Mouse (Mus musculus): ENCODE measurements around the gene Rpl11. TPM values are rescaled to one million over a fixed set of nuclear protein-coding genes. Genes with fewer than 3 reads are reported as not detected.

Rpl11 gene
- total RNA-seq, 2 experiments from 2014 or later, result 522 to 588 TPM

DNA sequence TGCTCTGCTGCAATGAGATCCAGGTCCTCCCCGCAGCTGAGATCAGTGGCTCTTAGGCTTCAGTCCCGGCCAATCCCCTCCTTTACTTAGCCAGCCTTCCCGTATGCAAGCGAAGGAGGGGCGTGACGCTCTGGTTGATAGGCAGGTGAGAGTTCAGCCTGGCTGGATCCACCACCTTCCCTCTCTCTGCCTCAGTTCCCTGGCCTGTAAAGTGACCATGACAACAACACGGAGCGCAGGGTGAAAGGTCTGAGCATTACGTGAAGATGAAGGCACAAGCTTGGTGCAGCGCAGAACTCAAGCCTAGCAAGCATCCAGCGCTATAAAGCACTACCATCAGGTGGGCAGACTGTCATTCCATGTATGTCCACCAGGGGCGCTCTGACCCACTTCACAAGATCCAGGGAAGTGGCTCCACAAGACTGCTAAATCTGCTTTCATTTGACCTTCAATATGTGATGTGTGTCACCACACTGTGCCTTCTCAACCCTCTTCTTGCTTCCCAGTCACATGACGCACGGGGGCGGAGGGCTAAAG, 18.0 kb upstream of the Rpl11 start:
- DNase-seq, result peak; percentile 82 to 85

DNA sequence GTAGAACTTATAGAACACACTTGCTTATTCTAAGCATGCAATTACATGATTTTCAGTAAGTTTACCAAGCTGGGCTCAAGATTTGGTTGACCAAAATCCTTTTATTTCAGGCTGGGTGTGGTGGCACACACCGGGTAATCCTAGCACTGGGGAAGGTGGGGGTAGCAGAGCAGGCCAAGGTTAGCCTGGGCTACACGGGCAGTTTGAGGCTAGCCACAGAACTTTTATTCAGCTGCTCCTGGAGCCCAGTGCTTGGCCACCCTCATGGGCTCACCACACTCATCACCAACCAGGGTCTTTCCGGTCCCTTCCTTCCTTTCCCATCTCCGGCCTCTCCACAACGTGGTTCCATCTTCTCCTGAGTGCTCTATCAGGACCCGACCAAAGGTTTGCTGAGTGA, 17.4 kb upstream of the Rpl11 start:
- no peak for DNase-seq

DNA sequence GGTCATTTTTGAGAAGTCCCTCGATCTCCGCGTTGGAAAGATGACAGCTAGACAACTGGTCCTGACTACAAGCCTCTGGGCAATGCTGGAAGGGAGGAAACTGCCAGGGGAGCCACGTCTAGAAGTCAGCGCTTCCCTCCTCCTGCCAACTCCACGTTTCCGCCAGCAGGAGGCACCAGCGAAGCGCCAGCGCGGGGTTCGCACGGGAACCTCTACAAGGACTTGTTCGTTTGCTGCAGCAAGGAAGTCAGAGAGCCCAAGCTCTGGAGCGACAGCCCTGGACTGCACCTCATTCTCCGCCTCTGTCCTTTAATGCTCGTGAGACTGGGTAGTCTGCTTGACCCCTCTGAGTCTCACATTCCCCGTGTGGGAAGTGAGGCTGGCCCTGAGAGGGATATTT, 16.7 kb upstream of the Rpl11 start:
- DNase-seq, result peak; percentile 89

DNA sequence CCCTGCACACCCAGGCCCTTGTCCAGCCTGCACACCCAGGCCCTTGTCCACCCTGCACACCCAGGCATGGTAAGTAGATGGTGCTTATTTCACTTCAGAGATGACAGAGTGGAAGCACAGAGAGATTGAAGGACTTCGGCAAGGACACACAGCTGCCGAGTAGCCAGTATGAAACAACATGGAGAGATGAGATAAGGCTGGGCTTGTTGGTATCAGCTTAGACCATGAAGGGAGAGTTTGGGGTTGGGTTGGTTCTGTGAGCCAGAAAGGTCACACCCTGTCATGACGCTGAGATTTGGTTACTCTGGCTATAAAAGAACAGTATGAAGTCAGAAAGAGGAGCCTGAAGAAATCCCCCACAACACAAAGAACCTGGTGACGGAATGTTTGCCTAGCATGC, 16.1 kb upstream of the Rpl11 start:
- DNase-seq, result no peak

DNA sequence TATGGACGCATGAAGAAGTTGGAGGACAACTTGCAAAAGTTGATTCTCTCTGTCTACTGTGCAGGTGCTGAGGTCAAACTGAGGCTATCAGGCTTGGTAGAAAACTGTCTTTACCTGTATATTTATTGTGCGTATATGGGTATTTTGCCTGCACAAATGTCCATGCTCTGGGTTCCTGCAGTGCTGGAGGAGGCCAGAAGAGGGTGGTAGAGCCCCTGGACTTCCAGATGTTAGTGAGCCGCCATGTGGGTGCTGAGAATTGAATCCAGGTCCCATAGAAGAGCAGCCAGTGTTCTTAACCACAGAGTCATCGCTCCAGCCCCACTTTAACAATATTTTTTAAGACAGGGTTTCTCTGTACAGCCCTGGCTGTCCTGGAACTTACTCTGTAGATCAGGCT, 9.9 kb upstream of the Rpl11 start:
- DNase-seq, result no peak

DNA sequence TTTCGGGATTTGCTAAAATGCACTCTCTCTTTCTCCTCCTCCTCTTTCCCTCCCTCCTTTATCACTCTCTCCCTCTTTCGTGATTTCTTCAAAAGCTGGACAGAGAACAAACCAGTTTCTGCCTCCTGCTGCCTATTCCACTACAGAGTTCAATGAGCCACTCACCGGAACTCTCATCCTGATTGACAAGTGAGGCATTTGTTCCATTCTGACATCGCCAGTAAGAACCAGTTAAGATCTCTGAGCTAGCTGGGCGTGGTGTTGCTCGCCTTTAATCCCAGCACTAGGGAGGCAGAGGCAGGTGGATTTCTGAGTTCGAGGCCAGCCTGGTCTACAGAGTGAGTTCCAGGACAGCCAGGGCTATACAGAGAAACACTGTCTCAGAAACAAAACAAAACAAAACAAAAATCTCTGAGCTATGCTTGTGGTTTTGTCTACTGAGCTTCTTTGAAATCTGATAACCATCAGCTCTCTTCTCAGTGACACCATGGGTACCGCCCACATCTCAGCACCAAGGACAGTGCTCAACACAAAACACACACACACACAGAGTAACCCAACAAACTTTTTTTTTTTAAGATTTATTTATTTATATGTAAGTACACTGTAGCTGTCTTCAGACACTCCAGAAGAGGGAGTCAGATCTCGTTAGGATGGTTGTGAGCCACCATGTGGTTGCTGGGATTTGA, 6.7 kb upstream of the Rpl11 start:
- DNase-seq, result peak in 1 of 2 experiments; percentile 47

DNA sequence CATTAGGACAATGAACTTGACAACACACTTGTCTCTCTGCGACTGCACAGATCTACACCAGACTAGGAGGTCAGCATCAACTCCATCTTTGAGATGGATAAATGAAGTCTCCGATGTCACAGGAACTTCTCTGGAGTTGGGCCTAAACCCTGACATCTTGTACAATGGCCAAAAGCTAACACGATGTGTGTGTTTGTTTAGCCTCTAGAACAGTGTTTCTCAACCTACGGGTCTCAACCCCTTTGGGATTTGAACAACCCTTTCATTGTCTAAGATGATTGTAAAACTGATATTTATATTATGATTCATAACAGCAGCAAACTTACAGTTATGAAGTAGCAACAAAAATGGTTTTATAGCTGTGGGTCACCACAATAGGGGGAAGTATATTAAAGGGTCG, 4.7 kb upstream of the Rpl11 start:
- no peak for DNase-seq

DNA sequence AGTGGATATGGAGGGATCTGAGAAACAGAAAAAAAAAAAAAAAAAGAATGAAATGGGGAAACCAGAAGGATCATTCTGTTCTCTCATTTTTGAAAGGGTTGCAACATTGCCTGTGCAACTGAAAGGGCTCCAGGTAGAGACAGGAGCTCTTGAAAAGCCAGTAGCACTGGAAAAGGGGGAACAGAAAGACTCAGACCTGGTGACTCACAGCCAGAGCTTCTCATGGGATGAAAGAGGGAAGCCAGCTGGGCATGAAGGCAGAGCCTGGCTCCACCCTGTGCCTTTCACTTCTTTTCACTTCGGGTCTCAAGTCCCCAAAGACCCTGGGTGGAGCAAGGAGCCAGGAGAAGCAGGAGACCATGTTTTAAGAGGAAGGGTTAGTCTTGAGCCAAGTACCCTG, 2.8 kb upstream of the Rpl11 start:
- no peak for DNase-seq

DNA sequence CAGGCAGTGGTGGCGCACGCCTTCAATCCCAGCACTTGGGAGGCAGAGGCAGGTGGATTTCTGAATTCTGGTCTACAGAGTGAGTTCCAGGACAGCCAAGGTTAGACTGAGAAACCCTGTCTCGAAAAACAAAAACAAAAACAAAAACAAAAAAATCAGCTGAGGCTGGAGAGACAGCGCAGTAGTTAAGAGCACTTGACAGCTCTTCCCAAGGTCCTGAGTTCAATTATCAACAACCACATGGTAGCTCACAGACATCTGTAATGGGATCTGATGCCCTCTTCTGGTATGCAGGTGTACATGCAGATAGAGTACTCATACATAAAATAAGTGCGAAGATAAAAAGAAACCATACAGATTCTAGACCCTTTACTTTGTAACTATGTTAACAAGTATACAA, 615 bp upstream of the Rpl11 start:
- no peak for DNase-seq

DNA sequence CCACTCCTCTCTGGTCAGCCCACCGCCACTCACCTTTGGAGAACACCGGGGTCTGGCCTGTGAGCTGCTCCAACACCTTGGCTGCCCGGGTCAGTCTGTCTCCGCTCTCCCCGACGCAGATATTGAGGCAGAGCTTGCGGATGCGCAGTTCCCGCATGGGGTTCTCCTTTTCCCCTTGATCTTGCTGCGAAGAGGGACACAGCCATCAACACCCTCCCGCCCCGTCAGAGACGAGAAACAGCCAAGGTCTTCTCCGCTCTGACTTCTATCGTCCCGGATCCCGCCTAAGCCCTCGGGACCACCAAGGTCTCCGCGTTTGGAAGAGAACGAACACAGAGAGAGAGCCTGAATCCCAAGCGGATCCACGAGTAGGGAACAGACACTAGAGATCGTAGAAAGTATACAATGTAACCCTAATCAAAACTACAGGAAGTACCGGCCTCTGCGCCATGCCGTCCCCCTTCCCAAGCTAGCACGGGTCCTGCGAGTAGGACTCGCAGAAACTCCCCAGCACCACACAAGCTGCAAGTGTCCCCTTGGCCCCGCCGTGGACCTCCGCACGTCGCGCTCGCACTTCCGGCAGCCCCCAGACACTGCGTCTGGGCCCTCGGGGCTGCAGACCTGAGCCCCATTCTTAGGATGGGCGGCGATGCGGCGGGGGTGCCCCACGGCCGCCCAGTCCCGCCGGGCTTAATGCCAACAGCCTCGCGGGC, 538 bp downstream of the Rpl11 start:
- DNase-seq, result peak in 1 of 2 experiments; percentile 37

DNA sequence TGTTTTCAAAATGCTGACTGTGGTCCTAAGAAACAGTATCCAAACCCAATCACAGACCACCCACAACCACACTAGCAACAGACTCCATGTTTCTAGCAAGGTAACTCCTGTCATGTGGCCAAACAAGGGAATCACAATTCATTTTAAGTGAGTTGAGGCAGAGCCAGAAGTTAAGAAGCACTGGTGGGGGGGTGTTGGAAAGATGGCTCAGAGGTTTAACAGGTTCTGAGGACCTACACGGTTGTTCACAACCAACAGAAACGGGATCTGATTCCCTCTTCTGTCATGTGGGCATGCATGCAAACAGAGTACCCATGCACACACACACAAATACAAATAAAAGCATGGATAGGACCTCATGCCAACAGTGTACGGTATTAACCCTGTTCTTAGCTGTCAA, 1.2 kb downstream of the Rpl11 start:
- DNase-seq, result no peak

DNA sequence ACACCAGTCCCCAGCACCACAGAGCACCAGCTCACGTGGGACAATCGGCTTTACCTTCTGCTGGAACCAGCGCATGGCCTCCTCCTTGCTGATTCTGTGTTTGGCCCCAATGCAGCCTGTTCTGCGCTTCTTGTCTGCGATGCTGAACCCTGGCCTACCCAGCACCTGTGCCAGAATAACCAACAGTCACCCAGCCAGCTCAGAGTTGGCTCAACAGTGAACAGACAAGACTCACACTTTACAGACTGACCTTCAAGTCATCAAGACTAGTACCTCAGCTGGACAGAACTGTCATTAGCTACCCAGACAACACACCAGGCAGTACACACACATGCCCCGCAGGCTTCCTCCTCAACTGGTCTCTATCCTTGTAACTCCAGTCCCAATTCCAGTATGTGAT, 3.0 kb downstream of the Rpl11 start:
- DNase-seq, result no peak

DNA sequence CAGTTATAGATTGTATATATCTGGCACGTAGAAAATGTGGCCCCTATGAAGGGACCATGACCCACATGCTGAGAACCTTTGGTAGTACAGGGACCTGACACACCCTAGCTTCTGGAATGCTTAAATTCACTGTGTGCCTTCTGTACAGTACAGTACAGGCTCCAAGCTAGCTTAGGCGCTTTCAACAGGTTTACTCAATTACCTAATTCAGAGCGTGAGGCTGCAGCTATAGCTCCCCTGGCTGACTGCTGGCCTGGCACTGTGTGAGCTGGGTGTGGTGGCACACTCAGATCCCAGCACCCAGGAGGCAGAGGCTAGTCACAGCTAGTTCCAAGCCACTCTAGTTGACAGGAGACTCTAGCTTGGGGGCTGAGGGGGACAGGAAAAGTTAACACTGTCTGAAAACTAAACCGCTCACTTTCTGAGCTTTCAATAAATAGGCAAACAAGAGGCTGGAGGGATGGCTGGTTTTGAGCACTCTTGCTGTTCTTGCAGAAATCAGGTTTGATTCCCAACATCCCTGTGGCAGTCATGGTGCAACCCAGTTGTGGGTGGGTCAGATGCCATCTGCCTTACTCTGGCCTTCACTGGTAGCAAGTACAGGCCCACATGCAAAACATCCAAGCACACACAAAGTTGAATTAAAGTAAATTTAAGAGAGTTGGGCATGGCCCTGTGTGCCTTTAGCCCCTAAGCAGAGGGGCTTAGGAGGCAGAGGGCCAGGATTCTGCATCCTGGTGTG, 4.8 kb downstream of the Rpl11 start:
- no peak for DNase-seq

DNA sequence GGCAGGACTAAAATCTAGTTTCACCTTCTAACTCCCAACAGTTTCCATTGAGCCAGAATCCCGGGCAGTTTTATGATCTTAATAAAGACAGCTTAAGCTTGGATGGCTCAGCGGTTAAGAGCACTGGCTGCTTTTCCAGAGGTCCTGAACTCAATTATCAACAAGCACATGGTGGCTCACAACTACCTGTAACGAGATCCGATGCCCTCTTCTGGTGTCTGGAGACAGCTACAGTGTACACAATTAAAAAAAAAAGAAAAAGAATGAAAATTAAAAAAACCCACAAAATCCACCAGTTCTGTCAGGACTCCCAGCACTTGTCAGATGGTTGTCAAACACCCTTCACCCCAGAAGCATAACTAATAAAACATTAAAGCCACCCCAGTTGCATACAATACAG, 5.6 kb downstream of the Rpl11 start:
- no peak for DNase-seq

DNA sequence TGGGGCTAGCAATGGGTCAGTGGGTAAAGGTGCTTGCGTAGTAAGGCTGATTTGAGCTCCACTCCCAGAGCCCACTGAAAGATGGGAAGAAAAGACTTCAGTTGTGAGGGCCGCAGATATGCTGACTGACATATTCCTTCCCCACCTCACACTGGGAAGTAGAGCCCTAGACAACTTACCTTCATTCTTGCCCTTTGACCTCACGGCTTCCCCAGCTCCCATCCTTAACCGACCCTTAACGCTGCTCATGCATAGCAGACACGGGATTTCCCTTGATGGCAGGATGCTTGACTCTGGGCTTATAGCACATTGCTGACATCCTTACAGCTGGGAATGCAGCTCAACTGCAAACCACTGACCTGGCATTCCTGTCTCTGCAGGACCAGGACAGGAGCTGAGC, 6.3 kb downstream of the Rpl11 start:
- no peak for DNase-seq

DNA sequence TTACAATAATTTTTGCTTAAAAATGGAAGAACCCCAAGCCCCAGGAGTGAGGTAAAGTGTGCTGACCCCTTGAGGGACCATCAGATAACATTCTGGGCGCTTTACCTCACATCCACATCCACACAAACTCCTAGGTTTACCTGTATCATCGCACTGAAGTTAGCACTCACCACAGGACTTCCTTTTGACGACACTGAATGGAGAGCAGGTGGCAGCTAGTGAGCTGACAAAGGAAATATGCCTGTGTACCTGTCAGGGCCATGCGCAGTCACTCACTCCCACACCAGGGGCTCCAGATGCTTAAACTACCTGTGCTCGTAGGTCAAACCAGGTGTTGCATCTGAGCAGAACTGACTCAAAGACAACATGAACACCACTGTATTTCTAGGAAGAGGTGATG, 8.1 kb downstream of the Rpl11 start:
- no peak for DNase-seq

DNA sequence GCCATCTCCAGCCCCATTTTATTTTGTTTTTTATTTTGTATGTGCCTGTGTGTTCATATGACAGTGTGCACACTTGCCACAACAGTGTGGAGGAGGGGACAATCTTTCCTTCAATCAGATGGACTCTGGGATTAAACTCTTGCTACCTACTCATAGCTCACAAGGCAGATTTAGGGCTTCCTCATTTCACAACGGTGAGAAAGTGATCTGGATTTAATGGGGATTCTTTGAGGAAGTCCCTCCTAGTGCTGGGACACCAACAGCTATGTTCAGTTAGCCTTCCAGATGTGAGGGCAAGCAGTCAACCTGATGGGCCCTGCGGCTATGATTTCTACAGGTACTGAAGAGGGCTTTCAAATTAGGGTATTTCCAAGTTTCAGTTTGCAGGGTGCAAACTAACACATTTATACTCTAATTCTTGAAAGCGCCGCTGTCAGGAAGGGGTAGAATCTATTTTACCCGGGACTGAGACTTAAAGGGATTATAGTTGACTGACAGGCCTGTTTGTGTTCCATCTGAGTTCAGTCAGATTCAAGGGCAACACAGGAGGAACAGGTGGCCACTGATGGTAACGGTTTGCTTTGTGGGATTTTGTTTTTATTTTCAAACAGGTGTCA, 9.3 kb downstream of the Rpl11 start:
- DNase-seq, result no peak

DNA sequence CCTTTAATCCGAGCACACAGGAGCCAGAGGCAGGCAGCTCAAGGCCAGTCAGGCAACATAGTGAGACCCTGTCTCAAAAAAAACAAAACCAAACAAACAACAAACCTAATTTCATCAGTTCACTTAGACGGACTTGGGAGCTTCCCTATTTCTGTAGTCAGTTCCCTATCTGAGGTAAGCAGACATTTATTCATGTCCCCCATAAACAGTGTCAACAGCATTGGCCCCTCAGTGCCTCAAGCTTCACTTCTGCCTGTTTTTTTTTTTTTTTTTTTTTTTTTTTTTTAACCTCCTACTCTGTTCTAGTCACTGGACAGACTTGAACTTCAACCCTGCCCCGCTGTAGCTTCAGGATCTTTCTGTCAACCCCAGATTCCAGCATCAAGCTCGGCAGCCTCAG, 18.1 kb downstream of the Rpl11 start:
- DNase-seq, result no peak

DNA sequence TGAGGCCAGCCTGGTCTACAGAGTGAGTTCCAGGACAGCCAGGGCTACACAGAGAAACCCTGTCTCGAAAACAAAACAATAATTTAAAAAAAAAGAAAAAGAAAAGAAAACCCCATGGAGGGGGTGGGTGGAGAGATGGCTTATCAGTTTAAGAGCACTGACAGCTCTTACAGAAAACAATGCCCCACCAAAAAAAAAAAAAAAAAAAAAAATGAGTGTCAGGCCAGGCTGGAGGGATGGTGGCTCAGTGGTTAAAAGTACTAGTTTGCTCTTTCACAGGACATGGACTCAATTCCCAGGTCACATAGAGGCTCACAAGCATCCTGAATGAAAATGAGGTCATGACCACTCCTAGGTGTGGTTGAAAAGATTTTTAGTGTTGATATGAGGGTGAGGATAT, 20.0 kb downstream of the Rpl11 start:
- DNase-seq, result no peak

DNA sequence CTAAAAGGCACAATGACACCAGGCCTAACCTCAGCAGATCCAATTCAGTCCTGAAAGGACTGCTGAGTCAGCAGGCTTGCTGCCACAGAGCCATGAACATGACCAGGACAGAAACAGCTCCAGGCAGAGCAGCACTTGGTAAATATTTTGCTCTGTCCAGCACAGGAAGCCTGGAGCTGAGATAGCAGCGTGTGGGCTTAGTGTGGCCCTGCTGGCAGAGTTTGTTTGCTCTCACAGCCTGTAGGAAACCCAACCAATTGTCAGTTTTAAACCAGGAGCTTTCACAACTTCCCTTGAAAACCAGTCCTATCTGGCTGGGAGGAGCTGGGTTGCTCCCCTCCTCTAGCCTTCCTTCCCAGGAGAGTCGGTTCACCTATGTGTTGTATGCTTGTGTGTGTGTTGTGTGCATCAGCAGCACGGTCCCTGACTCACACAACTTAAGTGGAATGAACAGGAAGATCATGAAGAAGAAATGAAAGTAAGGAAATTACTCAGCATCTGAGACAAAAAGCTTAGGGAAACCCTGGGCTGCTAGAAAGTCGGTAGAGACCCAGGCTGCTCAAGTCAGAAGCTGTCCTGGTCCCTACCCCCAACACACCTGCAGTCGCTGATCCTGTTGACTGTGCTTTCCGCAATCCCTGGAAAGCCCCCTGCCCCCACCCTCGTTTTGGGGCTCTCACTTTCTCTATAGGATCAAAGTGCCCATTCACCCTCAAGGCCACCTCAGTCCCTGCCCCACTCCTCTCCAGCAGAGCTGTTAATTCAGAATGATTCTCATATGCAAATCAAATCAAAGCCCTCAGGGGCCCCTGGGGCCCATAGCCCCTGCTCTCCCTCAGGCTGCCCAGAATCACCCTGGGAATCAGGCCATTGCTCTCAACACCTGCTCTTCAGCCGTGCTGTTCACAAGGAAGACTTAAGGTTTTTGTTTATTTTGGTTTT, 22.0 kb downstream of the Rpl11 start:
- DNase-seq, result peak in 1 of 2 experiments; percentile 36

DNA sequence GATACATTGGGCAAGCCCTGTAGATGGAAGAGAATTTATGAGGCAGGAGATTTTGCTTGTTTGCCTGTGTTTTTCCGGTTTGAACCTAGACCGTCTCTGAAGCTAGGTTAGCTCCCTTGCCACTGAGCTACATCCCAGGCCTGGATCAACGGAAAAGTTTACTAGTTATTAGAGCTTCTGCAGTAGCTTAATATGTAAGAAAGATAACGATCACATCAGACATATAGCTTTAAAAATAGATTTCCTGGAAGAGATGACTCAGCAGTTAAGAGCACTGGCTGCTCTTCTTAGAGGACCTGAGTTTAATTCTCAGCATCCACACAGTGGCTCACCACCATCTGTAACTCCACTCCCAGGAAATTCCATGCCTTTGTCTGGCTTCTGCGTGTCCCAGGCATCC, 24.5 kb downstream of the Rpl11 start:
- DNase-seq, result no peak

Data from adrenal gland, postnatal 36 days (tissue).